Mouse (Mus musculus) gastrocnemius, postnatal 25 days (tissue): ENCODE results near the gene Olfr1047. TPM values are rescaled to one million over a fixed set of nuclear protein-coding genes. Genes with fewer than 3 reads are reported as not detected.
"Not testable (repeated sequence)": the region's sequence is repeated elsewhere in the genome, so short reads cannot be mapped to it uniquely, and the experiment has no call there.

Experiments
- DNase-seq: peaks from one replicate; pipeline ENCODE4 v3.0.0; 2022
- long read RNA-seq, 2 experiments: library from polyadenylated mRNA; stranded (forward); transcript quantifications; one replicate each; pipeline ENCODE4 v2.0.0; 2021
- total RNA-seq, 2 experiments: library from RNA; stranded (reverse); gene quantifications; 1 replicate in 1 of 2; 2 replicates in 1 of 2; pipeline ENCODE4 v1.2.3; 2021

Gene Olfr1047
- not detected for total RNA-seq
- long read RNA-seq, experiment 1 = 0 reads
- long read RNA-seq, experiment 2 = 0 reads

GRCm38 (mm10) chr2:86231301-86231700, at the start of gene Olfr1047:
Olfr1047 (minus strand) TSS chr2:86231401.
- no peak for DNase-seq

DNA sequence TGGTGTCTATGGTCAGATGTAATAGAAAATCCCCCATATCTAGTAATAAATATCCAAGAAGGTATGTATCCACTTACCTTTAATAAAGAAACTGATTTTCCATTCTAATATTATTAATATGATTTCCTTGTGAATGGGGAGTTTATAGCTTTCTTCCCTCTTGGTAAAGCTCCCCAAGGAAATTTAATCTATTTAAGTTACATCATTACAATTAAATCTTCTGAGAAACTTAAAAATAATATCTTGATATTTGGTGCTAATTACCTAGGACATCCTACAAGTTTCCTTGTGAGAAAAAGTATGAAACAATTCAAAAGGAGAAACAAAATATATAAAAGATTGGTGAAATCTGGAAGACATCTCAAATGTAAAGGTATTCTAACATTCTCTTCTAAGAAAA, 47.8 kb upstream of the Olfr1047 start, which contains the start of gene Olfr1051:
Gene Olfr1051, minus strand, starts transcription at position 101 of the 400 bp plus-strand sequence.
- DNase-seq = not testable (repeated sequence)

GRCm38 (mm10) chr2:86258228-86258627, 27.0 kb upstream of the Olfr1047 start, which contains the start of gene Olfr1049:
Olfr1049 (minus strand) TSS chr2:86258328.
- not testable (repeated sequence) for DNase-seq

GRCm38 (mm10) chr2:86240189-86240588, 9.0 kb upstream of the Olfr1047 start, which contains the start of gene Olfr1048:
Olfr1048 (minus strand) TSS chr2:86240289.
- DNase-seq = no peak

DNA sequence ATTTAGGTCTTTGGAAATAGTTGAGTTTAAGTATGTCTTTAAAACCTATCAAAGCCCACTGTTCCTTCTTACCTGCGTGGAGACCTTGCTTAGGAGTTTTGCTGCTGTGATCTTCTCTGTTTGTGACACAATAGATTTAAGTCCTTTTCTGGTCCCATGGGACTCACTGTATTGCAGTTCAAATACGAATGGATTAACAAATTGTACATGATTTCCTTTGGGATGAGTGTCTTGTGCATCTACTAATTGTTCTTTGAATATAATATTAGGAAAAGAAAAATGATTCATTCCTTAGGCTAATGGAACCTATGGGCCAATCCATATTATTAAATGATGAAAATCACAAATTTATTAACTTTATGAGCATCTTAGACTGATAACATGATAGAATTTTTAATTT, 12.0 kb downstream of the Olfr1047 start, which contains the start of gene Olfr1046:
Gene Olfr1046, minus strand, starts transcription at position 101 of the 400 bp plus-strand sequence.
- DNase-seq = no peak

- DNase-seq = no peak
Measured at GRCm38 (mm10) chr2:86202909-86203308, 28.3 kb downstream of the Olfr1047 start, which contains the start of gene Olfr1045. Olfr1045 (minus strand) TSS chr2:86203009.

DNA sequence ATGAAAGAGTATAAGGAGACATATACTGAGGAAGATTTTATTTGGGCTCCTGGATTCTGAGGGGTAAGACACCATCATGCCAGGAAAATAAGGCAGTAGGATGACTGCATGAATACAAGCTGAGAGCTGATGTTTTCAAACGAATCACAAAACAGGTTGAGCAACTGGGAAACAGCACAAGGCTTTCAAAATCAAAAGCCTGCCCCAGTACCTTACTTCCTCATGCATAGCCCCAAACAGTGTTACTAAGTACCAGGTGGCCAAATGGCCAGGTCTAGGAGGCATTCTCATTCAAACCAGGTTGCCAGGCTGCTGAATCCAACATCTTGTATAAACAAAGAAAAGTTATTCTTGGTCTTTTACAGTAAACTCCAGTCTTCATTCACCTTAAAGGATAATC, 35.3 kb downstream of the Olfr1047 start:
- DNase-seq = no peak

- no peak for DNase-seq
Measured at GRCm38 (mm10) chr2:86185583-86185982, 45.6 kb downstream of the Olfr1047 start, which contains the start of gene Olfr52. Olfr52 (minus strand) TSS chr2:86185683.

- no peak for DNase-seq
Measured at GRCm38 (mm10) chr2:86179950-86180349, 51.3 kb downstream of the Olfr1047 start.

DNA sequence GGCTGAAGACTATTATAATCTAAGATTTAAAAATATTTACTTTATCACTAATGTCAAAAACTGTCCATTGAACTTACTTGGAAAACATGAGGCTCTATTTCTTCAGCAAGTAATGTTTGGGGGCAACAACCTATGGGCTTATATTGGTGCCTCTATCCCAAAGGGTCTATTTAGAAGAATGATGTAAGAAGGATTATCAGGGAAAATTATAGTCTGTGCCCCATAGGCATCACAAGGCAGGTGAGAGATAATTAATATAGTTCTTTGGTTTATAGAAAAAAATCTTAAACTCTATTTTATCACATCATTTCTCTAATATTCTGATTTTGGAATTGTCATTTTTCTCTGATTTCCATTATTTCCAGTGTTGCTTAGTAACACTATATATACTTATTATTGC, 53.5 kb downstream of the Olfr1047 start, which contains the start of gene Olfr1044:
Gene Olfr1044, minus strand, starts transcription at position 101 of the 400 bp plus-strand sequence.
- no peak for DNase-seq

Other genes with a start within 250 kb of the Olfr1047 start
- not detected for gene Olfr1031, start 241.1 kb downstream of the Olfr1047 start, total RNA-seq
- not detected for gene Olfr1032, start 225.9 kb downstream of the Olfr1047 start, total RNA-seq
- under 1 TPM in 1 of 2 experiments, not detected in 1; 0.08 TPM for gene Olfr1033, start 210.8 kb downstream of the Olfr1047 start, total RNA-seq
- not detected for gene Olfr1034, start 185.5 kb downstream of the Olfr1047 start, total RNA-seq
- gene Olfr1036, start 157.4 kb downstream of the Olfr1047 start, total RNA-seq = not detected
- gene Olfr1037, start 144.0 kb downstream of the Olfr1047 start, total RNA-seq = not detected
- not detected for gene Olfr1039, start 95.5 kb downstream of the Olfr1047 start, total RNA-seq
- not detected for gene Olfr1040, start 84.7 kb downstream of the Olfr1047 start, total RNA-seq
- not detected for gene Olfr1042, start 69.6 kb downstream of the Olfr1047 start, total RNA-seq
- not detected for gene Olfr1043, start 63.9 kb downstream of the Olfr1047 start, total RNA-seq
- not detected for gene Olfr1044, start 53.6 kb downstream of the Olfr1047 start, total RNA-seq
- not detected for gene Olfr52, start 45.7 kb downstream of the Olfr1047 start, total RNA-seq
- gene Olfr1045, start 28.4 kb downstream of the Olfr1047 start, total RNA-seq = not detected
- not detected for gene Olfr1046, start 12.1 kb downstream of the Olfr1047 start, total RNA-seq
- gene Olfr1048, start 8.9 kb upstream of the Olfr1047 start, total RNA-seq = not detected
- gene Olfr1049, start 26.9 kb upstream of the Olfr1047 start, total RNA-seq = not detected
- not detected for gene Olfr1051, start 47.7 kb upstream of the Olfr1047 start, total RNA-seq
- gene Olfr1052, start 61.1 kb upstream of the Olfr1047 start, total RNA-seq = not detected
- not detected for gene Olfr1053, start 83.9 kb upstream of the Olfr1047 start, total RNA-seq
- not detected for gene Olfr1054, start 104.0 kb upstream of the Olfr1047 start, total RNA-seq
- gene Olfr1055, start 118.9 kb upstream of the Olfr1047 start, total RNA-seq = not detected
- not detected for gene Olfr1056, start 131.1 kb upstream of the Olfr1047 start, total RNA-seq
- not detected for gene Olfr1057, start 147.0 kb upstream of the Olfr1047 start, total RNA-seq
- gene Olfr1058, start 157.2 kb upstream of the Olfr1047 start, total RNA-seq = not detected
- gene Olfr1061, start 182.6 kb upstream of the Olfr1047 start, total RNA-seq = not detected
- not detected for gene Olfr1062, start 195.3 kb upstream of the Olfr1047 start, total RNA-seq
- gene Olfr1065, start 219.2 kb upstream of the Olfr1047 start, total RNA-seq = not detected
- gene Olfr1066, start 224.9 kb upstream of the Olfr1047 start, total RNA-seq = not detected